Mouse (Mus musculus) inflammation-experienced regulatory T-cells (primary cell): Measurements from ENCODE around the gene Kcnmb1. TPM values are rescaled to one million over a fixed set of nuclear protein-coding genes. Genes with fewer than 3 reads are reported as not detected.

Experiments used
- polyA plus RNA-seq, 2 experiments: library from polyadenylated mRNA; unstranded; fragments of 100-300 nt; shearing (Covaris generic); gene quantifications; one replicate each; pipeline ENCODE4 v1.2.1; 2017

Kcnmb1 gene
- 1 to 10 TPM in 1 of 2 experiments, under 1 TPM in 1; 0.90 to 1.7 TPM for polyA plus RNA-seq

DNA sequence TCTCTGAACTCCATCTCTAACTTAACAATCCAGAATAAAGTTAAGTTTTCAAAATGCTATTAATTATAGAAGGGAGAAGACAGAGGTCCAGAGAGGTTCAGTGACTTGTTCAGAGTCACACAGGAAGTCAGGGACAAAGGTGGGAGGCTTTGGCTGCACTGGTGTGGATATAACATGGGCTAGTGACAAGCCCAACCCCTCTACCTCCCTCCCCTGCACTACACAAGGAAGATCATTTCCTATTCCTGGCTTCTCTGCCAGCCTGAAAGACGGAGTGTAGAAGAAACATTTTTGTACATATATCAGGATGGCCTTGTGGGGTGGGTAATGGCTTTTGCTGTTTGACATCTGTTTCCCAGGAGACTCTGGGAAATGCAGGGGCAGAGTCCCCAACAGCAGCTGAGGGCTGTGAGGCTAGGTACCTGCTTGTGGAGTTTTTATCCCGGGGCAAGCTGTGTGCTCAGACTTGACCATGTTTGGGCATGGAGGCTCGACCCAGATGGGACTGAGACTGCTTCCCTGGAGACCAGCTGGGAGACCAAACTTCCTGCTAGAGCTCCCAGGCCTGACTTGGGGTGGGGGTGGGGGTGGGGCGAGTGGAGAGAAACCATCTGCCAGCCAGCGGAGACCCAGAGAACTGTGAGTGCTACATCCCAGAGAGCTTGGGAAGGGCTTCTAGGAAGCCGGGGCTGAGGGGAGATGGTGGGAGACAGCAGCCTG lies at the start of gene Kcnmb1:
Gene Kcnmb1, plus strand, starts transcription at position 326 of the 720 bp plus-strand sequence.

GRCm38 (mm10) chr11:33992938-33993337 lies 30.1 kb downstream of the Kcnmb1 start, which contains the start of gene Kcnip1:
Gene Kcnip1 (minus strand): TSS chr11:33993152.

Other genes with a start within 250 kb of the Kcnmb1 start
- not detected for gene Kcnip1, start 30.1 kb downstream of the Kcnmb1 start, polyA plus RNA-seq
- 100 to 1,000 TPM; 439 TPM for gene Lcp2, start 83.9 kb downstream of the Kcnmb1 start, polyA plus RNA-seq
- gene 4930469K13Rik, start 135.5 kb downstream of the Kcnmb1 start, polyA plus RNA-seq, result 1 to 10 TPM; 1.2 to 3.8 TPM
- not detected for gene Foxi1, start 245.1 kb downstream of the Kcnmb1 start, polyA plus RNA-seq